Mouse (Mus musculus) frontal cortex, adult (tissue): Measurements from ENCODE around the gene Rngtt.
"Not testable (repeated sequence)": the region's sequence is repeated elsewhere in the genome, so short reads cannot be mapped to it uniquely, and the experiment has no call there.

Experiments
- ATAC-seq: cut with Nextera tagmentation; 2 replicates; pipeline ENCODE4 v1.9.2; 2017; ENCODE audit warnings: mild to moderate bottlenecking, moderate library complexity, mixed read lengths; ENCODE audit not compliant: low TSS enrichment

Rngtt gene

DNA sequence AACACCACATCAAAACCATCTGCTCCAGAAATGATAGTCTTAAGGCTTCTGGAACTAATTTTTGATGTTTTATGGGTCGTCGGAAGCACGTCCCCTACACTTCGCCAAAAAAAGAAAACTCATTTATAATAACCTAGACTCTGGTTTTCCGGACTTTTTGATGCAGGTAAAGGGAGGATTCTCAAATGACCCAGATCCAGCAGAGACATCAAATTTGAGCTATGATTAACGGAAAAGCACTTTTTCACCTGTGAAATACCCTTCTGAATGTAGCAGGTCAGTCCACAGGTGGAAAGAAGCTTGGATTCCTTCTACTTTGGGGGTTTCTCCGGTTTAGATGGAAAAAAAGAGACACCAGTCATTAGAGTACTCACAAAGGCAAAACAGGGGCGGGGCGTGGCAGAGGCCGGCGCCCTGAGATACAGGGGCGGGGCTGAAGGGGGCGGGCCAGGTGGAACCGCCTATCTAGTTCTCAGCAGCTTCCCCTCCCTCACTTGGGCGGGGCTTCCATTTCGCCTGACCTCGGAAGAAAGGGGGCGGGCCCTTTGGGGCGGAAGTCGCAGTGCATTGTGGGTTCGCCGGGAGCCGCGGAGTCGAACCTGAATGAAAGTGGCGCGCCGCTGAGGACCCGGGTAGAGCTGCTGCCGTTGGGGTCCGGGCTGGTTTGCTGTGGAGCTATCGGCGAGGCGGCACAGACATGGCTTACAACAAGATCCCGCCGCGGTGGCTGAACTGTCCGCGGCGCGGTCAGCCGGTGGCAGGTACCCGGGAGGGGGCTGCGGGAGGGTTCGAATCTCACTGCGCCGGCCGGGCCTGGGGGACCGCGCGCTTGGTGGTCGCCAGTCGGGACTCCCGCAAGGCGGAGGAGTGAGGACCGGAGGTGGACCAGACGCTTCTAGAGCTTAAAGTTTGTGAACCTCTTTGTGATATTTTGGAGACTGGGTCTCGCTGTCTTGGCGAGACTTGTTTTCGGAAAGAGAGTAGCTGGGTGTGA is at the start of gene Rngtt:
TSS of gene Rngtt (plus strand) at position 548 of the 994 bp plus-strand sequence.
- ATAC-seq, result peak; percentile 98

DNA sequence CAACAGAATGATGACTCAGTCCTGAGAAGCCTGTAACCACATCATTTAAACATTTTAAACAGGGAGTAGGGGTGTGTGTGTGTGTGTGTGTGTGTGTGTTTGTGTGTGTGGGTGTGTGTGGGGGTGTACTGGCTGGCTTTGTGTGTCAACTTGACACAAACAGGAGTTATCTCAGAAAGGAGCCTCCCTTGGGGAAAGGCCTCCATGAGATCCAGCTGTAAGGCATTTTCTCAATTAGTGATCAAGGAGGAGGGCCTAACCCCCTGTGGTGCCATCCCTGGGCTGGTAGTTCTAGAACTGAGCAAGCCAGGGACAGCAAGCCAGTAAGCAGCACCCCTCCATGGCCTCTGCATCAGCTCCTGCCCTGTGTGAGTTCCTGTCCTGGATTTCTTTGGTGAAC is 49.8 kb upstream of the Rngtt start:
- no peak for ATAC-seq

DNA sequence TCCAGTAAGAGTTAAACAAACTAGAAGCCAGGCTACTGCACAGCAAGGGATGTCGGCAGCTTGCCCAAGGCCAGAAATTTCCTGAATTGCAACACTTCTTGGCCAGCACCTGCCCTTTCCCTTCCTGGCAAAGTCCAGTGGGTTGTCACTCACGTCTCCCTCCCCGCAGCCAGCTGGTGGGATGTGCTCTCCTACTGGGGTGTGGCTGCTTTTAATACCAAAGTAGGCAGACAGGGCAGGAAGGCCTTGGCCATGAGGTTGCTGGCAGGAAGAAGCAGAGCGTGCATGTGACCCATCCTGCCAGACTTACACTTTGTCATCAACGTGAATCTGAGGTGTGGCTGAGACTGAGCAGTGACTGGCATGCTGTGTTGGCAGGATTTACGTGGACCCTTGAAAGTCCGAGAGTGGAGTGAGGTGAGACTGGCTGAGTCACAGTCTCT is 48.8 kb upstream of the Rngtt start:
- 0 out of 2 replicates have a peak, but pooled peaks have one; percentile 27 for ATAC-seq

DNA sequence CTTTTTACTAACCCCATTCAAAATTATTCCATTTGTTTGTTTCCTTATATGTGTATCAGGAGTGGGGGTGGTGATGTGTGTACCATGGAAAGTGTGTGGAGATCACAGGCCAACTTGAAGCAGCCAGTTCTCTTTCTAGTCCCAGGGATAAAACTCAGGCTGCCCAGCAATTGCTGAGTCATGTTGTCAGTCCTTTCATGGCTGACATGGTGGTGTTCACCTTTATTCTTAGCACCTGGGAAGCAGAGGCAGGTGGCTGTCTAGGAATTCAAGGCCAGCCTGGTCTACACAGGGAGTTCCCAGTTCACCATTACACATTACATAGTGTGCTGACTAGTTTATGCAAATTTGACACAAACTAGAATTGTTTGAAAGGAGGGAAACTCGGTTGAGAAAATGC is 47.2 kb upstream of the Rngtt start:
- no peak for ATAC-seq

DNA sequence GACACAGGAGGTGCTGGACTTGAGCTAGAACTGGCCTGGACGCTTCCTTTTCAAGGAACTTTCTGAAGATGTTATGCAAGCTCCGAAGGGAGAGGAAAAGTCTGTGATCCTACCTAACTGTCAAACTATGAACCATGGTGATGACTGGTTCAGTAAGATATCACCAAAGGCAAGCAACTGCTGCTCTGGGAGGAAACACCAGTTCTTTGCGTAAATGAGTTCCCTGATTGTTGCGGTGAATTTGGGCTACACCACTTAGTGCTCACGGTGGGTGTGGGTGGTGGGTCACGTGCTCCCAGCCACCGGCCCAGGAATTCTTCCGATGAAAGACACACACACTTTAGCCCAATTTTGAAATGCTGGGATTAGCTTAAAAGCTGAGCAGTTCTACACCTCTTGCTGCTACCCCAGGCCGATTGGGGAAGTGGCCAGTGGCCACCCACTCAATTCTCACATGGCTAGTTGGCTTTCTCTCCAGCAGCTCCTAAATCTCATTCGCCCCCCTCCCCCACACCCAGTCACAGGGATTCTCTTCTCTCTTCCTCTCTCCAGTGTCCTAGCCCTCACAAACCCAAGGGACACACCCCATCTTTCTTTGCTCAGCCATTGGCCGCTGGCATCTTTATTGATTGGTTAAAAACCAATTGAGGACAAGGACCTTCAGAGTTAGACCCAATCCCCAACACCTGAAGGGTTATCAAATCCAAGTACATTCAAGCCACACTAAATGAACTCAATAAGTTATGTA is 45.0 kb upstream of the Rngtt start:
- ATAC-seq, result no peak

DNA sequence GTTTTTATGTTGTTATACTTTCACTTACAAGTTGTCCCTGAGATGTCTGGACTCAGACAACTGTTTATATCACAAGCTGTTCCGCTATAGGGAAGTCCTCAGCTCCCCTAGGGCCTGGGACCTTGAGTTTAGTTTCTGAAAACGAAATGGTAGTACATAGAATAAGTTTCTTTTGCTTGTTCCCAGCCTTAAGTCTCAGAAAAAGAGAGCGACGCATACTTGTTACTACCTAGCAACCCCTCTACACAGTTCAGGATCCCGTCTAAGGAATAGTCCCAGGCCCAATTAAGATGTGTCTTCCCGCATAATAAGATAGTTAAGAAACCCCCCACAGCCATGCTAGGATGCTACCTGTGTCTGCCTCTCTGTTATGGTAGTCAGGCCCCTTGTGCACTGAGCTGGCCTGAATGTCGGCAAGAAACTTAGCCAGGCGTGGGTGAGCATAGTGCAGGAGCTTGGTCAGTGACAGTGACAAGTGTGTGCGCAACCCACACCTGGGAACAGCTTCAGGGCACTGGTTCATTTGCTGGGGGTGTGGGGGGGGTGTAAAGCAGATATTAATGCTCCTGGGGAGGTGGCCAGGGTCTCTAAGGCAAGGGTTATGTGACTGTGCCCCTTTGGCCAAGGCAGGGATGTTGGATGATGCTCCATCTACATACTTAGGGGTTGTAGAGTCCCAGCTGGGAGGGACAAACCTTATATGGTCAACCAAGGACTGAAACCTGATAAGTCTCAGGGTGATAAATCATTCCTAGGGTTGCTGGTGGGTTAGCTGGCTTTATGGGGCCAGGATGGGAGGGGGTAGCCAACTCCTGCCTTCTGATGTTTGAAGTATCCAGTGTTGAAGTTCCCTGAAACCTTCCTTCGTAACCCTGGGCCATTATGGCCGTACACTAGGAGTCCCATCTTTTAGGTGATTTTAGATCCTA is 39.5 kb upstream of the Rngtt start:
- no peak for ATAC-seq

DNA sequence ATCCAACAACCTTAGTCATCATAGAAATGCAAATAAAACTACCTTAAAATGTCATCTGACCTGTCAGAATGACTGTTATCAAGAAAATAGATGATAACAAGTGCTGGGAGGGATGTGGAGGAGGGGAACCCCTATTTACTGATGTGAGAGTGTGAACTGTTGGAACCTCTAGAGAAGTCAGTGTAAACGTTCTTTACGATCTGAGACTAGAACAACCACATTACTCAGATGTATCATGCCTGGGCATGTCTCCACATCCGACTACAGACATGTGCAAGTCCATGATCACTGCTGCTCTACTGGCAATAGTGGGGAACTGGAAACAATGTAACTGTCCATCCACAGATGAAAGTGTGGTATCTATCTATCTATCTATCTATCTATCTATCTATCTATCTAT is 36.7 kb upstream of the Rngtt start:
- no peak for ATAC-seq

DNA sequence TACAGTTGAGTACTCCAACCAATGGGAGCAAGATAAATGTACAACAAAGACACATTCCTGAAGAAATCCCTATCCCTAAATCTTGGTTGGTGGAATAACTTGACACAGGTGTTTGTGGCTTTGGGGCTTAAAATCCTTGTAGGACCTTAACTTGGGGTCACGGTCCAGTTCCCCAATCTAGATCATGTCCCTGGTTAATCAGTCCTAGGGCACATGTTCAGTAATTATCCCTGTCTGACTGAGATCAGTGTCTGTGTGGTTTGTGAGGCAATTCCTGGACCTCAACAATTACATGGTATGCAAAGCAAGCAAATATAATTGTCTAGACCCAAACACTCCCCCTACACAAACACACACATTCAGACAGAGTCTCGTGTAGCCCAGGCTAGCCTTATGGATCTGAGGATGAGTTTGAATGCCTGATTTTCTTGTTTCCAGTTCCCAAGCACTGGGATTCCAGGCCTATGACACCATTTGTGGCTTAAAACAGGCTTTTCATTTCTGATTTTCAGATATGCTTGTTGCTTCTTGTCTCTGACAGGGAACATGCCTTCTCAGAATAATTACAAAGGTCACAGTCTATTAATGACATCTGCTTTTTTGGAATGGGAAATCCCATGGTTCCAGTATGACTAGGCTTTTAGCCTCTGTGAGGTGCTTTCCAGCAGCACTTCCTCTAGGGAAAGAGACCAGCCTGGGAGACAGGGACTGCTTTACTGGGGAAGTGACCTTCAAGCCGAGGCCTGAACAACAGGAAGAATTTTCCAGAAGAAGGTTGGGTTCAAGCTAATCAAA is 28.0 kb upstream of the Rngtt start:
- no peak for ATAC-seq

DNA sequence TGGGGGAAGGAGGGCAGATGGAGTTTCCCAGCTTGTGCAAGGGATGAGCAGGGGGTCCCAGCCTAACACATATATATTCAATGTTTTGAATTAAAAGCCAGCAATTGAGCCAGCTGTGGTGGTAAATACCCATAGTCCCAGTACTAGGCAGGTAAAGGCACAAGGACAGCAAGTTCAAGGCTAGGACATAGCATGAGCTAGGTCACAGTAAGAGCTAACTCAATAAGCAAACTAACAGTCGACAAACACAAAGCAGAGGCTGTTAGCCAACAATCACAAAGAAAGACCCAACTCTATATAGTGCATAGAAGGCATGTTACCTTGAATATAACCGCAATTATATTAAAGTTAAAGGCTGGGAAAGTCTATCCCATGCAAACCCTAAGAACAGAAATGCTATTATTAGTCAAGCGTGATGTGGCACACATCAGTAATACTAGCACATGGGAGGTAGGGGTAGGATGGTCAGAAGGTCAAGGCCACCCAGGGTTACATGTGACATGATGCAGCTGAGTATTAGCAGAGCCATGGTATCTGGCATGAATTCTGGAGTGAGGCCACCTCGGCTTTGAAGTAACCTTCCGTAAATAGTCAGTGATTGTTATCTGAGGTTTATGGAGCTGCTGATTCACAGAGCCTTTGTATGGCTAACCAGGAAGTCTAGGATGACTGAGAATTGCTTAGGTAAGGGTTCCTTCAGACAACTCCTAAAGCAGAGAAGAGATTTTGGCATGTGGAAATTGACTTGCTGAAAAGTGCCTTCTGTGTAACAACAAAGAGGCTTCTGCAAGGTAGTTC is 25.8 kb upstream of the Rngtt start:
- no peak for ATAC-seq

DNA sequence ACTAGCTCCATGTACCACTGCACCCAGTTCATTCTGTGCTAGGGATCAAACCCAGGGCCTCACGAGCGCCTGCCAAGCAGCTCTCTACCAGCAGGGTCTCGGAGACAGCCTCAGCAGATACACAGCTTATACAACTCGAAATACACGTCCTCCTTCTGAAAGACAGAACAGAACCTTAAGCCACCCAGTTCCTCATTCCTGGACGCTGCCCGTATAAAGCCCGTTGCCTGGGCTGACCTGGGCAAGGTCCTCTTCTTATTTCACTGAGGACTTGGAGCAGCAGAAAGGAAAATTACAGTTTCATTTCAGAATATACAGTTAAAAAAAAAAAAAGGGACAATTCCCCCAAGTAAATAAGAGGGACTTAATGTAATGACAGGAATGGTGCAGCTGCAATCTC is 24.7 kb upstream of the Rngtt start:
- no peak for ATAC-seq

DNA sequence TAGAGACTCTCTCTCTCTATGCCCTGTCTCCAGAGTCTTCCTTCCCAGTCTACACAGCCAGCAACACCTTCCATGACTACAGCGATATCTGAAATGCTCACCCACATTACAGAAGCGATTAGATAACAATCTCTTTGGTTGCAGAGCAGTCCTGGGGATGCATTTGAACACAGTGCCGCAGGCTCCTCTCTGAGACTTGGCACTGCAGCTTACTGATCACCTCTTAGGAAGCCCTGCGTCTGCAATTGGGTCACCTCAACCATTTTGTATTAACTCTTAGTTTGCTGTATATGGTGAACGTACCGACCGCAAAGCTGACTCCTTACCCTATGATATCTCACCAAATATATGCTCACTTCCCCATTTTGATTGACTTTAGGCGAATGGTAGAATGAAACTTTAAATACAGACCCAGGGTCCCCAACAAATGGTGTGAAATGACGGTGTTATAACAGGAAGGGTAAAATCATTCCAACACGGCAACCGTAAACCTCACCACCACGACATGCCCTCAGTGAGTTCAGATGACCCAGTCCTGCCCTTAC is 20.9 kb upstream of the Rngtt start:
- no peak for ATAC-seq

DNA sequence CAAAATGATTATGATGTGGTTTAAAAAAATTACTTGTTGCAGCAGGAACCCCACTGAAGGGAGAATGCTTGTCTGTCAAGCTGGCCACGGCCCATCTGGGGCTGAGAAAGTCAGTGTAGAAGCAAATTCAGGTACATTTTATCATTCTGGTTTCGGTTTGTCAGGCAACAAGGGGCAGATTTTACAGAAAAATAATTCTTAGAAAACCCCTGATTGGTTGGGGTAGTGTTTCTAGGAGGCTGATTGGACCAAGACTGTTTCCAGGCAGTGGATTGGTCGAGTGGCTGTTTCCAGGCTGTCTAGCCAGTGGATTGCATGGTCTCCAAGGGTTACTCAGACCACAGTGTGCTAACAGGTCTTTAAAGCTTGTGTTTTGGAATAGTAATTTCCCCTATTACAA is 20.1 kb upstream of the Rngtt start, which contains the start of gene Pnrc1:
TSS of gene Pnrc1 (minus strand) at position 162 of the 400 bp plus-strand sequence.
- peak; percentile 88 for ATAC-seq

DNA sequence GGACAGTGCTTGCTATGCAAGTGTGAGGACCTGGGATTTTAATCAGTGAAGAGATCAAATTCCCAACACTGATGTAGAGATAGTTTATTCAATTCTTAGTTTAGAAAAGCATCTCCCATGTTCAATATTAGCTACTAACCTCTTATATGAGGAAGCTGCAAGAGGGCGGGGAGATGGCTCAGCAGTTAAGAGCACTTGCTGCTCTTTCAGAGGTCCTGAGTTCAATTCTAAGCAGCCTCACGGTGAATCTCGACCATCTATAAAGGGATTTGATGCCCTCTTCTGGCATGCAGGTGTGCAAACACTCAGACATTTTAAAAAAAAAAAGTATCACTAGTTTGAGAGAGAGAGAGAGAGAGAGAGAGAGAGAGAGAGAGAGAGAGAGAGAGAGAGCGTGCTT is 19.2 kb upstream of the Rngtt start:
- no peak for ATAC-seq

DNA sequence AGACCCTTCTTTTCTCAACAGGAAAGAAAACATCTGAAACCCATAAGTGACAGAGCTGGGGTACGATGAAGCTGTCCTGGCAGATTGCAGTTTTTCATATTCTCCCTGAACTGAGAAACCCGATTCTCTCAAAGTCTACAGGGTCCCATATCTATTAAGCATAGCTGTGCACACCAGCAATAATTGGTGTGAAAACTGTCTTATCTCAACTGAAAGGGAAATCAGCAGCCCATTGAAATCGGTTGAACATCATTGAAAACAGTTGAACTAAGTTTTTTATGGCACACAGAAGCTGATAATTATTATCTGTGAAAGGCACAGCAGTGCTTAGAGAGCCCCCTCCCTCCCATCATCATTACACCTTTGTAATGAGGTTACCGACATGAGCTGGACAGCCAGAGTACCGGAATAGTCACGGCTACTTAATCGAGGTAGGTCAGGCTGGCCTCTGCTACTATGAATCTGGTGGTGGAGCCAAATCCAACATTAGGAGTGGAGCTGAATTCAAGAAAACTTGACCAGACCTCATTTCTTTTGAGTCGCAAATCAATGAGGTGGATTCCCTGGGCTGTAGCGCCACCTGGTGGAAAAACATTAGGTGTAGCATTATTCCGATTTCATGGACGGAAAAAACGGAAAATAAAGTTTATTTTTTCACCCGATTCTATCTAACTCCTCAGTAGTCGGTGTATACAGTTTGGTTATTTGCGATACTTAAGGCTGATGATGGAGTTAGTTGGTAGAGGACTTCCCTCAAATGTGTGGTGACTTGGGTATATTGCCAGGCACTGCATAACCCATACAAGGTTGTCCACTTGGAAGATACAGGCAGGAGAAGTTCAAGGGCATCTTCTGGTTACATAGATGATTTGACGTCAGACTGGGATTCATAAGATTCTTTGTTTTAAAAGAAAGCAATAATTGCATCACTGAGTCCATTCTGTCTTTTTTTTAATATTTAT is 17.4 kb upstream of the Rngtt start:
- peak; percentile 56; the same call in 1 of the 2 replicates for ATAC-seq

DNA sequence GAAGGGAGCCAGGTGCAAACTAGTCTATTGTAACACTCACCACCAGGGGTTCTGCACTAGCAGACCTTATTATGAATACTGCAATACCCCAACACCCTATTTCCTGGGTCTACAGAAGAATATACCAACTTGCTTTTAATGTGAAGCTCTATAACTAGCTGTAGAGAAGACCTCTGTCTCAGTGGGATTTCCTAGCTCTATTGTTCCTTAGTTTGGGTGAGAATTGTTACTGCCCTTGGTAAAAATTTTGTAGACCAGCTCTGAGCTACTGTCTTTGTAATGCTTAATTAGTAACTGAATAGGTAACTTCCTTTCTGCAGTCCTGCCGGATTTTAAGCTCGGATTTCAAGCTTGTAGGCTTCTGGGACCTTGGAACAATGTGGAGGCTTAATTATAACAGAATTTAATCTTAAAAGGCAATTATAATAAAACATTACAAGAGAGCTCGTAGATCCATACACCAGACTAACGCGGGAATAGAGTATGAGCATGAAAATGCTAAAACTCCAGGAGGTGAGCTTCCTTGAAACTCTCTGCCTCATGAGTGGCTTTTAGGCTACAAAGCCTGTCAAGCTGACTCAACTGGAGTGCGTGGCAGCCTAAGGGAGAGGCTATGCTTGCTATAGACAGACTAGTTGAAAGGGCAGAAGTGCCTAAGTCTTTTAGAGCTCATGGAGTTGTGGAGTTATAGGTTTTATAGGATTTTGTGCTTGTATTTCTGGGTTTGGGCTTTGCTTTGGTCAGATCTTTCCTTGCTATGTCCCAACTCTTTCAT is 9.0 kb upstream of the Rngtt start:
- ATAC-seq, result not testable (repeated sequence)

DNA sequence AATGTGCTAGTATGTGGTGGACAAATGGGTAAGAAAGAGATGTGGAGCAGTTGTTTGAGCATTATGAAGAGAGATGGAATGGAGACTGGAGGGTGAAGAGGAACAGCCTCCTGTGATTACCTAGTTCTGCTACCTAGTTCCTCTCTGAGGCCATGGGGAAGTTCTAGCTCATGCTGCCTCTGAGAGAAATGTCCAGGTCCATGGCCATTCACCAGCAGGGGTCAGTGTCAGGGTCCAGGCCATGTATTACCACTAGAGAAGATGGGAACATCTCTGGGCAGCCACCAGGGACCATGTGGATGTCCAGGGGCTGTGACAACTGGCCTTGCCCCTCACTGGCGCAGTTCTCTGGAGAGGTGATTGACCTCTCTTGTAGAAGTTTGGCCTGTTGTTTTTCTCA is 7.1 kb upstream of the Rngtt start:
- no peak for ATAC-seq

DNA sequence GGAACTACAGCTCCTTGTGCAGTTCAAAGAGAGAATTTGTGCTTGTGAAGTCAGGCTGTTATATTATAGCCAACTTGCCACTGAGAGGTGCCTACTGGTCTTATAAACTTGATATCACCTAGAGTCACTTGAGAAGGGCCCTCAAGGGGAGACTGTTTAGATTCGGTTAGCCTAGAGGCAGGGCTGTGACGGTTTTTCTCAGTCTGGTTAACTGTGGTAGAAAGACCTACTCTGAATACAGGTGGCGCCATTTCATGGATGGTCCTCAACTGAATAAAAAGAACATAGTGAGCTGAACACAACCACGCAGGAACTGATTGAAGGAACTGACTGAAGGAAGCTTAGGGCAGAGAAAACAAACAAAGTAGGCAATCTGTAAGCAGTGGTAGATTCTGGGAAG is 3.0 kb upstream of the Rngtt start:
- ATAC-seq, result no peak
